Mouse (Mus musculus) stomach, embryonic 14.5 days (tissue): ENCODE data around the gene Syt16. TPM values are rescaled to one million over a fixed set of nuclear protein-coding genes. Genes with fewer than 3 reads are reported as not detected.

ENCODE experiments used
- ATAC-seq: fragments of 200-750 bp; cut with Nextera tagmentation; 2 replicates; pipeline ENCODE4 v1.8.0; 2017; ENCODE audit warnings: low read depth, moderate TSS enrichment; ENCODE audit not compliant: insufficient number of reproducible peaks, insufficient read depth, low FRiP score
- H3K27ac ChIP-seq: fragments of 300-500 bp; sonication (generic); 2 replicates; pipeline ENCODE4 v1.5.1; 2014; ENCODE audit warnings: mild to moderate bottlenecking, low read length, moderate library complexity, mixed read lengths
- H3K27me3 ChIP-seq: fragments of 300-500 bp; sonication (generic); 2 replicates; pipeline ENCODE4 v1.6.1; 2014; ENCODE audit warnings: low read length, control low read depth, mixed read lengths; ENCODE audit not compliant: control insufficient read depth, insufficient read depth
- H3K36me3 ChIP-seq: fragments of 300-500 bp; sonication (generic); 2 replicates; pipeline ENCODE4 v1.6.1; 2014; ENCODE audit warnings: mild to moderate bottlenecking, control low read depth, low read length, moderate library complexity, mixed read lengths; ENCODE audit not compliant: control insufficient read depth, insufficient read depth
- H3K4me1 ChIP-seq: fragments of 300-500 bp; sonication (generic); 2 replicates; pipeline ENCODE4 v1.6.1; 2014; ENCODE audit warnings: low read length, control low read depth, mixed read lengths; ENCODE audit not compliant: control insufficient read depth, insufficient read depth
- H3K4me2 ChIP-seq: fragments of 300-500 bp; sonication (generic); replicated peaks from 2 replicates; pipeline ENCODE4 v1.6.1; 2014; ENCODE audit warnings: low read depth, low read length, control low read depth
- H3K4me3 ChIP-seq: fragments of 300-500 bp; sonication (generic); 2 replicates; pipeline ENCODE4 v1.5.1; 2014; ENCODE audit warnings: low read depth, low read length, control low read depth
- H3K9ac ChIP-seq: fragments of 300-500 bp; sonication (generic); replicated peaks from 2 replicates; pipeline ENCODE4 v1.6.1; 2014; ENCODE audit warnings: low read depth, mild to moderate bottlenecking, control low read depth, low read length, moderate library complexity, mixed read lengths
- H3K9me3 ChIP-seq: fragments of 300-500 bp; sonication (generic); 2 replicates; pipeline ENCODE4 v1.6.1; 2016; ENCODE audit warnings: low read depth, low read length, control low read depth; ENCODE audit not compliant: control insufficient read depth
- WGBS: fragments of 180-500 bp; shearing (Covaris S2); extraction: QIAGEN DNeasy Blood & Tissue Kit; methylation state at CpG from one replicate; pipeline ENCODE4 v1.1.7; 2014; 5-methylcytosine and 5-hydroxymethylcytosine counted together
- polyA plus RNA-seq: library from polyadenylated mRNA; unstranded; fragments of >200 nt; fragmentation: Nextera tagmentation; extraction: Ambion mirVana; gene quantifications from 2 replicates; pipeline ENCODE4 v1.2.1, GENCODE M21; 2014

Syt16 gene
- polyA plus RNA-seq, 1 experiment from 2014 or later, result 2.3 TPM

GRCm38 (mm10) chr12:74142147-74142546 is 144.7 kb downstream of the Syt16 start:
- no peak for ATAC-seq
- H3K9ac ChIP-seq, result no peak overlapping the region
- no peak overlapping the region for H3K4me2 ChIP-seq
- no peaks in the 10 kb centered on the region for H3K4me1 ChIP-seq
- 55% methylated on average over 7 of the region's 7 CpGs for WGBS
- H3K27ac ChIP-seq, result no peak overlapping the region
- no peak overlapping the region for H3K4me3 ChIP-seq
- no peaks in the 10 kb centered on the region for H3K27me3 ChIP-seq
- no peaks in the 10 kb centered on the region for H3K36me3 ChIP-seq
- H3K9me3 ChIP-seq, result no peaks in the 10 kb centered on the region

- 46% methylated on average over 5 of the region's 5 CpGs for WGBS
- H3K4me2 ChIP-seq, result no peak overlapping the region
These were observed 146.9 kb downstream of the Syt16 start for GRCm38 (mm10) chr12:74144385-74144784.

GRCm38 (mm10) chr12:74160791-74161190 is 163.3 kb downstream of the Syt16 start:
- Histone ChIP-seq H3K4me2 (no peak overlapping the region), H3K9ac (no peak overlapping the region), H3K36me3 (no peaks in the 10 kb centered on the region), H3K27me3 (no peaks in the 10 kb centered on the region), H3K4me3 (no peak overlapping the region), H3K27ac (no peak overlapping the region), H3K4me1 (no peaks in the 10 kb centered on the region), H3K9me3 (no peaks in the 10 kb centered on the region)
- no peak for ATAC-seq
- 68% methylated on average over 3 of the region's 3 CpGs for WGBS

More at GRCm38 (mm10) chr12:74144385-74144784, 146.9 kb downstream of the Syt16 start:
- H3K4me1 ChIP-seq, result no peaks in the 10 kb centered on the region
- H3K27me3 ChIP-seq, result no peaks in the 10 kb centered on the region
- H3K4me3 ChIP-seq, result no peak overlapping the region
- H3K27ac ChIP-seq, result no peak overlapping the region
- H3K9me3 ChIP-seq, result no peaks in the 10 kb centered on the region
- no peak for ATAC-seq
- no peak overlapping the region for H3K9ac ChIP-seq
- H3K36me3 ChIP-seq, result no peaks in the 10 kb centered on the region

- Histone ChIP-seq H3K9ac (no peak overlapping the region), H3K4me2 (no peak overlapping the region)
- 73% methylated on average over 2 of the region's 2 CpGs for whole genome bisulfite sequencing
These were observed 165.6 kb downstream of the Syt16 start for GRCm38 (mm10) chr12:74163080-74163479.

GRCm38 (mm10) chr12:74171257-74171656 is 173.8 kb downstream of the Syt16 start:
- Histone ChIP-seq H3K4me2 (no peak overlapping the region), H3K9me3 (no peaks in the 10 kb centered on the region), H3K4me3 (no peak overlapping the region), H3K4me1 (no peaks in the 10 kb centered on the region), H3K27me3 (no peaks in the 10 kb centered on the region), H3K36me3 (no peaks in the 10 kb centered on the region), H3K9ac (no peak overlapping the region), H3K27ac (no peak overlapping the region)
- no peak for ATAC-seq
- WGBS, result 71% methylated on average over 1 of the region's 1 CpGs

More at GRCm38 (mm10) chr12:74163080-74163479, 165.6 kb downstream of the Syt16 start:
- H3K27ac ChIP-seq, result no peak overlapping the region
- no peaks in the 10 kb centered on the region for H3K27me3 ChIP-seq
- no peaks in the 10 kb centered on the region for H3K4me1 ChIP-seq
- ATAC-seq, result no peak
- H3K4me3 ChIP-seq, result no peak overlapping the region
- no peaks in the 10 kb centered on the region for H3K36me3 ChIP-seq
- no peaks in the 10 kb centered on the region for H3K9me3 ChIP-seq

- Histone ChIP-seq H3K27me3 (no peaks in the 10 kb centered on the region), H3K36me3 (no peaks in the 10 kb centered on the region), H3K27ac (no peak overlapping the region), H3K9ac (no peak overlapping the region), H3K9me3 (no peaks in the 10 kb centered on the region), H3K4me3 (no peak overlapping the region), H3K4me1 (no peaks in the 10 kb centered on the region), H3K4me2 (no peak overlapping the region)
- 69% methylated on average over 3 of the region's 3 CpGs for WGBS
- ATAC-seq, result no peak
These were observed 176.4 kb downstream of the Syt16 start for GRCm38 (mm10) chr12:74173902-74174301.

- no peaks in the 10 kb centered on the region for H3K4me1 ChIP-seq
- no peaks in the 10 kb centered on the region for H3K36me3 ChIP-seq
- H3K9me3 ChIP-seq, result no peaks in the 10 kb centered on the region
- H3K27me3 ChIP-seq, result no peaks in the 10 kb centered on the region
- no peak overlapping the region for H3K9ac ChIP-seq
- 75% methylated on average over 17 of the region's 17 CpGs for WGBS
- no peak for ATAC-seq
- no peak overlapping the region for H3K4me3 ChIP-seq
- H3K27ac ChIP-seq, result no peak overlapping the region
- no peak overlapping the region; the same call in 1 of the 2 replicates for H3K4me2 ChIP-seq
These were observed 187.1 kb downstream of the Syt16 start for GRCm38 (mm10) chr12:74184596-74184995.

- no peaks in the 10 kb centered on the region for H3K4me1 ChIP-seq
- H3K9ac ChIP-seq, result no peak overlapping the region
- no peak overlapping the region for H3K4me2 ChIP-seq
- no peaks in the 10 kb centered on the region for H3K36me3 ChIP-seq
- WGBS, result 78% methylated on average over 11 of the region's 11 CpGs
- no peaks in the 10 kb centered on the region for H3K9me3 ChIP-seq
- H3K27me3 ChIP-seq, result no peaks in the 10 kb centered on the region
- no peak overlapping the region for H3K27ac ChIP-seq
- H3K4me3 ChIP-seq, result no peak overlapping the region
- no peak for ATAC-seq
These were observed 190.9 kb downstream of the Syt16 start for GRCm38 (mm10) chr12:74188243-74188785.

- H3K9me3 ChIP-seq, result no peaks in the 10 kb centered on the region
- H3K4me3 ChIP-seq, result no peak overlapping the region
- no peak for ATAC-seq
- no peaks in the 10 kb centered on the region for H3K36me3 ChIP-seq
- H3K4me1 ChIP-seq, result no peaks in the 10 kb centered on the region
- H3K4me2 ChIP-seq, result no peak overlapping the region
- no peak overlapping the region for H3K27ac ChIP-seq
- H3K9ac ChIP-seq, result no peak overlapping the region
- 29% methylated on average over 7 of the region's 7 CpGs for WGBS
- no peaks in the 10 kb centered on the region for H3K27me3 ChIP-seq
These were observed 191.4 kb downstream of the Syt16 start for GRCm38 (mm10) chr12:74188815-74189214.
